Mouse (Mus musculus): Measurements from ENCODE around the gene Sar1a. TPM values are rescaled to one million over a fixed set of nuclear protein-coding genes. Genes with fewer than 3 reads are reported as not detected.

The Sar1a gene
- polyA plus RNA-seq, 1 experiment from 2014 or later, result 219 TPM

DNA sequence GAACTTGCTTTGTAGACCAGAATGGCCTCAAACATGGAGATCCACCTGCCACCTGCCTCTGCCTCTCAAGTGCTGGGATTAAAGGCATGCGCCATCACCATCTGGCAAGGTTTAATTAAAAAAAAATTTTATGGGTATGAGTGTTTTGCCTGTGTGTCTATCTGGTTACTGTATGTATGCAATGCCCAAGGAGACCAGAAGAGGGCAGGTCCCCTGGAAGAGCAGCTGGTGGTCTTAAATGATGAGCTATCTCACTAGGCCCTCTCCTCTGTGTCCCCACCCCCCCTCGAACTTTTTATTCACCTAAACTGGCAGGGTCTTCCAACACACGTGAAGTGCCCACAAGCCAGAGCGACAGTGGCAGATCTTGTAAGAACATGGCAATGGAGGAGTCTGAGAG lies 61.8 kb downstream of the Sar1a start:
- no peak for ATAC-seq (replicated peaks)
- no peak overlapping the region for H3K27ac ChIP-seq (replicated peaks)
- no peak overlapping the region for H3K9ac ChIP-seq (replicated peaks)
- no peaks in the 10 kb centered on the region; the same call in 1 of the 2 replicates for H3K4me1 ChIP-seq
- H3K36me3 ChIP-seq, result peaks cover 90% of the 10 kb centered on the region
- no peak overlapping the region for H3K4me2 ChIP-seq (replicated peaks)
- H3K4me3 ChIP-seq, result no peak overlapping the region
- WGBS, result 92% methylated on average over 4 of the region's 4 CpGs
- no peaks in the 10 kb centered on the region for H3K27me3 ChIP-seq
- H3K9me3 ChIP-seq, result no peaks in the 10 kb centered on the region

DNA sequence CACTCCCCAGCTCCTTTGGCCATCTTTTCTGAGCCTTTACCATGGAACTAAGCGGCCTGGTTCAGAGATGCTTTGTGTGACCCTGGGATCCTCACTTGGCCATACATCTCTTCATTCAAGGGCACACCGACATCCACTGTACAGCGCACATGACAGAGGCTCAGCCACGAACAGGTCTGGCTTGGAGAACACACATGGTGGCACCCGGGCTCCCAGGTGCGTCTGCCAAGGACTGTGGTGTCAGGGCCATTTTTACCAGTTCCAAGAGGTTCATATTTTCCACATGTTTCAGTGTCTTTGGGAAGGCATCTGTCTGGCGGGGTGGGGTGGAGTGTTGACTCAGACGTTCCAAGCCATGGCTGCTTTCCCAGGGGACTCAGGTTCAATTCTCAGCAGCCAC lies 62.2 kb downstream of the Sar1a start:
- Histone ChIP-seq H3K9ac (replicated peaks) (no peak overlapping the region), H3K4me2 (replicated peaks) (no peak overlapping the region), H3K27me3 (no peaks in the 10 kb centered on the region), H3K27ac (replicated peaks) (no peak overlapping the region), H3K4me3 (no peak overlapping the region), H3K9me3 (no peaks in the 10 kb centered on the region), H3K36me3 (peaks cover 95% of the 10 kb centered on the region), H3K4me1 (no peaks in the 10 kb centered on the region)
- 96% methylated on average over 8 of the region's 8 CpGs for whole genome bisulfite sequencing
- no peak for ATAC-seq (replicated peaks)

Other genes with a start within 250 kb of the Sar1a start
- gene Eif4ebp2, start 227.6 kb upstream of the Sar1a start, polyA plus RNA-seq (2015; fragmentation: Nextera tagmentation; extraction: Ambion mirVana), result 89.3 and 94.1 TPM in 2 replicates
- 22.1 and 23.0 TPM in 2 replicates for gene Lrrc20, start 204.5 kb upstream of the Sar1a start, polyA plus RNA-seq (2015; fragmentation: Nextera tagmentation; extraction: Ambion mirVana)
- gene Npffr1, start 84.8 kb upstream of the Sar1a start, polyA plus RNA-seq (2015; fragmentation: Nextera tagmentation; extraction: Ambion mirVana), result 0.54 and 0.64 TPM in 2 replicates
- 243 and 249 TPM in 2 replicates for gene Ppa1, start 31.7 kb upstream of the Sar1a start, polyA plus RNA-seq (2015; fragmentation: Nextera tagmentation; extraction: Ambion mirVana)
- 28.2 and 32.7 TPM in 2 replicates for gene Tysnd1, start 15.2 kb downstream of the Sar1a start, polyA plus RNA-seq (2015; fragmentation: Nextera tagmentation; extraction: Ambion mirVana)
- 5.2 and 6.7 TPM in 2 replicates for gene Aifm2, start 35.0 kb downstream of the Sar1a start, polyA plus RNA-seq (2015; fragmentation: Nextera tagmentation; extraction: Ambion mirVana)
- 312 TPM in 2 replicates for gene H2afy2, start 103.8 kb downstream of the Sar1a start, polyA plus RNA-seq (2015; fragmentation: Nextera tagmentation; extraction: Ambion mirVana)

Data from forebrain, embryonic 15.5 days (tissue).